Mouse (Mus musculus): Measurements from ENCODE around the gene Mob3c.

Mob3c gene

DNA sequence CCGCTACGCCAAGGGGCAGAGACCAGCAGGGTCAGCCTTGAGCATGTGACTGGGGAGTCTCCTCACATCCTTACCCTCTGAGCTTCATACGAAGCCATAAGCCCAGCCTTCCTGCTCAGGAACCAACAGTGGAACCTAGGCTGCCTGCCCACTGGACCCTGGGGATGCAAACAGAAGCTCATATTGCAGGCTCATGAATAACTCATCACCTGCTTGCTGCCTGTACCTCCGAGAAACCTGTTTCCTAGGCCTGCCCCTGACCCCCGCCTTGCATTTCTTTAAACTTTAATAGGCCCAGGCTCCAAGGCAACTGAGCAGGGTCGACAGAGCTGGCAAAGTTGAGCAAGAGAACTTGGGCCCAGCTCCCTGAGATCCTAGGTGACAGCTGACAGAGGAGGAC, 56.1 kb downstream of the Mob3c start, which contains the start of gene Kncn:
Gene Kncn, plus strand, starts transcription at position 379 of the 400 bp plus-strand sequence.
- peak in 1 of 2 experiments; percentile 25 for DNase-seq
